Mouse (Mus musculus): ENCODE measurements around the gene Muc13. TPM values are rescaled to one million over a fixed set of nuclear protein-coding genes. Genes with fewer than 3 reads are reported as not detected.
A peak's percentile ranks its signal among the peaks of the same experiment; 100 is the strongest.

Muc13 gene
- polyA plus RNA-seq, 1 experiment from 2014 or later = 0.10 TPM

DNA sequence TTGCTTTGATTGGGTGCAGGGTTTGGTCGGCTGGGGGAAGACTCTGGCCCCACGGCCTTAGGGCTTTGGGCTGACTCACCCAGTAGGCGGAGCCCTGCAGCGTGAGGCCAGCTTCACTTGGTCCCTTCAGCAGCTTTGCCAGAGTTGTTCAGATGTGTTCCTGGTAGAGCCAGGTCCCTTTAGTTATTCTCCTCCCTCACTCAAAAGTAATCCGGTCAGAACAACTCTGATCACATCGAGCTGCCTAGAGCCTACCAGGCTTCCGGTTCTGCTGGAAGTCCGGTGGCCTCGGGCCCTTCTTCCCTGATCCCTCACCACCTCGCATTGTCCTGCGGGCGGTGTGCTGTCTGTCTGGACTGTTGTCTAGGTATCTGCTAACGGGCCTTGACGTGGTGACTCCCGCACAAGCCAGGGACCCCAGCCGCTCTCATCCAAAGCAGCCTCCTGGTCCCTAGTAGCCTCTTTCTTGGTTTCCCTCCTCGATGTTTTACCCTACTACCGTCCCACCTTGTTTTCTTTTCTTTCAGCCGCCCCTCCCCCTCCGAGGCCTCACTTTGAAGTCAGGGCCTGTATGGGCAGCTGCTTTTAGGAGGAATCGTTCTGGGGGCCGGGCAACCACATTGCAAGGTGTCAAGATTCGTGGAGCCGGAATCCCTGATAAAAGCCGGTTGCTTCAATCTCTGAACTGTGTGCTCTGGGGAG is 40.1 kb downstream of the Muc13 start:
- Histone ChIP-seq H3K4me3 (peak overlapping the region; percentile 58), H3K4me1 (peaks cover 74% of the 10 kb centered on the region), H3K27ac (replicated peaks) (peak overlapping the region; percentile 93)

DNA sequence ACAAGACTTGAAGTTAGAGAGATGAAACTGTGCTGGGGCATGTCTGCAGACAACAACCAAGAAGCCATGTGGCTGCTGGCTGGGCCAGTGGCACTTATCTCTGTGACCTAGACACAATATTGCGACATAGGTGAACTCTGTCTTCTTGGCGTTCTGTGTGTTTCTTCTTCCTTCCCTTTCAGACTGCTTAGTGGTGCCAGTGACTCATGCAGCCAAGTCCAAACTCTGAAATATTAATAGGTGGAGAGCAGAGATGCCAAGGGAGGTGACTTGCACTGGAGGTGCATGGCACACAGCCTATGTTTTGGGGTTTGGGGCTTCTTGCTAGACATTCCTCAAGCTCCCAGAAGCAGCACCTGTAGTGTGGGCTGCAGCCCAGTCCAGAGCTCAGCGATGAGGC is 42.8 kb downstream of the Muc13 start:
- no peak overlapping the region for H3K27ac ChIP-seq (replicated peaks)
- no peaks in the 10 kb centered on the region for H3K9me3 ChIP-seq
- WGBS = 88% methylated on average over 3 of the region's 3 CpGs
- H3K4me3 ChIP-seq = no peak overlapping the region
- peaks cover 12% of the 10 kb centered on the region for H3K36me3 ChIP-seq (replicated peaks)
- H3K27me3 ChIP-seq (replicated peaks; ENCODE audit: low read depth, poor library complexity, severe bottlenecking) = peaks cover 5% of the 10 kb centered on the region; the same call in 1 of the 2 replicates
- H3K4me1 ChIP-seq = peaks cover 68% of the 10 kb centered on the region
- DNase-seq (ENCODE audit: low spot score) = no peak

More for the DNA sequence above, 40.1 kb downstream of the Muc13 start:
- Histone ChIP-seq H3K27me3 (replicated peaks; ENCODE audit: low read depth, poor library complexity, severe bottlenecking) (peaks cover 23% of the 10 kb centered on the region), H3K9me3 (no peaks in the 10 kb centered on the region), H3K36me3 (replicated peaks) (peaks cover 8% of the 10 kb centered on the region)
- DNase-seq (ENCODE audit: low spot score) = peak; percentile 80
- under 1% methylated on average over 25 of the region's 25 CpGs for WGBS

DNA sequence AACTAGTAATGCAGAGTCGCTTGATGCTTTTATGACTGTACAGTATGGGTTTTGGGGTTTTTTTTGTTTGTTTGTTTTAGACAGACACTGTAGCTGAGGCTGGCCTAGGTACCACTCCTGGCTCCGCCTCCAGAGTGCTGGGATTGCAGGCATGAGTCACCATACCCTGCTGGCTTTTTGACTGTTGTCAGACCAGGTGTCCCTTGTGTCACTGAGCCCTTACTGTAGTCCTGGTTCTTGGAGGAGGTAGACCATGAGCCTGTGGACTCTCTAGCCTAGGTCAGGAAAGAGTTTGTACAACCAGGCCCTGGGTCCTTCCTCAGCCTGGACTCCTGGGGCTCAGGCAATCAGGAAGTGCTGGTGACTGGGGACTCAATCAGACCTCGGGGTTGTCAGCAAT is 43.4 kb downstream of the Muc13 start:
- WGBS = 78% methylated on average over 3 of the region's 3 CpGs
- Histone ChIP-seq H3K9me3 (no peaks in the 10 kb centered on the region), H3K27me3 (replicated peaks; ENCODE audit: low read depth, poor library complexity, severe bottlenecking) (peaks cover under 1% of the 10 kb centered on the region; the same call in 1 of the 2 replicates), H3K4me3 (no peak overlapping the region), H3K4me1 (peaks cover 68% of the 10 kb centered on the region), H3K36me3 (replicated peaks) (peaks cover 12% of the 10 kb centered on the region), H3K27ac (replicated peaks) (0 out of 2 replicates have a peak overlapping the region, but pooled peaks have one; percentile 31)
- DNase-seq (ENCODE audit: low spot score) = no peak

DNA sequence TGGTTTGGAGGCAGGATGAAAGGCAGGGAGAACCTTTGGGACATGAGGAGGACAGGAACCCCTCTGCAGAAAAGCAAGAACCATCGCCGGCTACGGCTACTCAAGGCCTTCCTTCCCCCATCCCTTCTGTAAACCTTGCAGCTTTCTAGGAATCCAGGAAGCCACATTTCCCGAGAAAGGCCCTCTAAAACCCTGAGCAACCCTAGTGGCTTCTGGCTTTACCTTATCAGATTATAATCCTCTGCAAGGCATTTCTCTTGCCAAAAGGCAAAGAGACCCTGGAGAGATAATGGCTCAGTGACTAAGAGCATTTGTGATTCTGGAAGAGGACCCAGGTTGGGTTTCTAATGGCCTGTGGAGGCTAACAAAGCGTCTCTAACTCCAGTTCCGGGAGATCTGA is 46.8 kb downstream of the Muc13 start:
- Histone ChIP-seq H3K9me3 (no peaks in the 10 kb centered on the region), H3K27ac (replicated peaks) (no peak overlapping the region), H3K4me1 (peaks cover 39% of the 10 kb centered on the region), H3K4me3 (no peak overlapping the region), H3K27me3 (replicated peaks; ENCODE audit: low read depth, poor library complexity, severe bottlenecking) (no peaks in the 10 kb centered on the region), H3K36me3 (replicated peaks) (peaks cover 15% of the 10 kb centered on the region)
- no peak for DNase-seq (ENCODE audit: low spot score)
- 65% methylated on average over 6 of the region's 6 CpGs for WGBS

DNA sequence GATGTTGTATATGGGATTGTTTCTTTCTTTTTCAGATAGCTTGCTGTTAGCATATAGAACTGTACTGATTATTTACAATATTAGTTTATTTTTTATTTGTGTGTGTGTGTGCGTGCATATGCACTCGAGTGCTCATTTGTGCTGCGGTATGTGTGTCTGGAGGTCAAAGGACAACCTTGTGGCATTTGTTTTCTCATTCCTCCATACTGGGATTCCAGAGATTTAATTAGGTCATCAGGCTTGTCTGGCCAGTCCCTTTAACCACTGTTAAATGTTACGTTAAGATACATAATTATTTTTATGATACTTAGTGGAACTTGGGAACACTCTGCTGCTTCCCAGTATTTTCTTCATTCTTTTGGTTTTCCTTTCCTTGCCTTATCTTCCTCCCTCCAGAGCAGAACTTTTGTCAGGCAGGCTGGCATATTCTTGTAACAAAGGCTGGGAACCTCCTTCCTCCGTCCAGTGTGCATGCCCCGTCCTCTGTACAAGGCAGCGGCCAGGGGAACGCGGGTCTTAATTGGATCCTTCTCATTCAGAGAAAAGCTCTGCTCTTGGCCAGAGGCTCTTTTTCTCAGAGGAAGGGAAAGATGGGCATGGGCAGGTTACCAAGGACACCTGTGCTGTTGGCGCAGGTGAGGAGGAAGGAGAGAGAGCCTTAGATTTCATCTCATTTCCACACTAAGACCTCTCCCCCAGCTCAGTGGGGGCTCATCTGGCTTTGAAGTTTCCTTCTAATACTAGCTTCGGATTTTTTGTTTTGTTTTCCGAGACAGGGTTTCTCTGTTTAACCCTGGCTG is 48.4 kb downstream of the Muc13 start:
- Histone ChIP-seq H3K27ac (replicated peaks) (no peak overlapping the region; the same call in 1 of the 2 replicates), H3K27me3 (replicated peaks; ENCODE audit: low read depth, poor library complexity, severe bottlenecking) (no peaks in the 10 kb centered on the region), H3K4me3 (no peak overlapping the region), H3K9me3 (peaks cover 6% of the 10 kb centered on the region; the same call in 1 of the 2 replicates), H3K36me3 (replicated peaks) (peaks cover 30% of the 10 kb centered on the region), H3K4me1 (peaks cover 28% of the 10 kb centered on the region)
- 55% methylated on average over 12 of the region's 12 CpGs for WGBS
- DNase-seq (ENCODE audit: low spot score) = peak; percentile 26

DNA sequence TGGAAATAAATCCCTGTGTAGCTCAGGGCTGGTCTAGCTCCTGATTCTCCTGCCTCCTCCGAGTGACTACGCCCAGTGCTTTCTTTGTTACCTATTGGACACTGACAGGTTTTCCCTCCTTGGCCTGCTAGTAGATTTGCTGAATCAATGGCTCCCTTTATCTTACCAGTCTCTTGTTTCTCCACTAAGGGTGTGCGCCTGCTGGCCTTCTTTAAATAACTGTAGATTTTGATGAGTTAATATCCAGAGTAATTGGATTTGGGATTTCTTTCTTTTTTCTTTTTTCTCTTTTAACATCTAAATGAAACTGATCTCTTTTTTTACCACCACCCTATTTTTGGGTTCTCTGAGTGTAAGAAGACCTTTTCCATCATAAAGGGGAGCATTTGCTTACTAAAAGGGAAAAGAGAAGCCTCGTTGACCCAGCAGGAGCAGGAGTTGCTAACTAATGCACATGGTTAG is 50.3 kb downstream of the Muc13 start:
- Histone ChIP-seq H3K4me3 (no peak overlapping the region), H3K9me3 (peaks cover 6% of the 10 kb centered on the region; the same call in 1 of the 2 replicates), H3K27ac (replicated peaks) (no peak overlapping the region), H3K4me1 (peaks cover 22% of the 10 kb centered on the region), H3K36me3 (replicated peaks) (peaks cover 19% of the 10 kb centered on the region), H3K27me3 (replicated peaks; ENCODE audit: low read depth, poor library complexity, severe bottlenecking) (no peaks in the 10 kb centered on the region)
- no peak for DNase-seq (ENCODE audit: low spot score)
- WGBS = 48% methylated on average over 4 of the region's 4 CpGs

DNA sequence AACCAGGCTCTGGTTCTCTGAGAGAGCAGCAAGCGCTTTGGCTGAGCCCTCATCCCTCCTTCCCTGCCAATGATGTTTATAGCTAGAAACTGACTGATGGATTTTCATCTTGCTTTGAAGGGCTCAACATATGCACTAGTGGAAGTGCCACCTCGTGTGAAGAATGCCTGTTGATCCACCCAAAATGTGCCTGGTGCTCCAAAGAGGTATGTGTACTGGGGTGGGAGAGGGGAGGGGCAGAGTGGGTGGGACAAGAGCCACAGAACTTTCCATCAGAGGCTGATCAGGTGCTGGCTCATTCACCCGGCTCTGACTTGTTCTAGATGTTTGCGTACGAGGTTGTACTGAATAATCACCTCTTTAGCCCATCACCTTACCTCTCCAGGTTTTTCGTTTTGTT is 51.0 kb downstream of the Muc13 start:
- Histone ChIP-seq H3K4me3 (no peak overlapping the region), H3K36me3 (replicated peaks) (peaks cover 19% of the 10 kb centered on the region), H3K27me3 (replicated peaks; ENCODE audit: low read depth, poor library complexity, severe bottlenecking) (no peaks in the 10 kb centered on the region), H3K9me3 (peaks cover 6% of the 10 kb centered on the region; the same call in 1 of the 2 replicates), H3K4me1 (peaks cover 21% of the 10 kb centered on the region), H3K27ac (replicated peaks) (no peak overlapping the region)
- 82% methylated on average over 6 of the region's 6 CpGs for WGBS
- no peak for DNase-seq (ENCODE audit: low spot score)

DNA sequence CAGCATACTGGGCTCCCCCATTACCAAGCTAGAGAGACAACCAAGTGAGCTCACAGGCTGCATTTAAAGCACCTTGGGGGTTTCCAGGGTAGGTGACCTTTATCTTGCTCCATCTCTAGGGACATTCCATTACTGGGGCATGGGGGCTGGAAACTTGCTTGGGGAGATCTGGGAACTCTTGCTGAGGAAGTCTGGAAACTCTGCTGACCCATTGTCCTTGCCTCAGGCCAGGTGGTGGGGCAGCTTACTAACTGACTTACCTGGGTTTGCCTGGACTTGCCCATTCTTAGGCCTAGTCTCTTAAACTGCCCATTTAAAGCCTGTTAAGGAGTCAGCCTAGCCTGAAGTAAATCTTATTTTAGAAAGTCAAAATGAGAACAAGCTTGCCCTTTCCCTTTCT is 59.4 kb downstream of the Muc13 start:
- Histone ChIP-seq H3K4me1 (peaks cover 12% of the 10 kb centered on the region), H3K4me3 (no peak overlapping the region), H3K36me3 (replicated peaks) (peaks cover 8% of the 10 kb centered on the region), H3K9me3 (0 out of 2 replicates have a peak, but pooled peaks cover 3% of the 10 kb centered on the region), H3K27ac (replicated peaks) (no peak overlapping the region), H3K27me3 (replicated peaks; ENCODE audit: low read depth, poor library complexity, severe bottlenecking) (no peaks in the 10 kb centered on the region)
- no peak for DNase-seq (ENCODE audit: low spot score)

DNA sequence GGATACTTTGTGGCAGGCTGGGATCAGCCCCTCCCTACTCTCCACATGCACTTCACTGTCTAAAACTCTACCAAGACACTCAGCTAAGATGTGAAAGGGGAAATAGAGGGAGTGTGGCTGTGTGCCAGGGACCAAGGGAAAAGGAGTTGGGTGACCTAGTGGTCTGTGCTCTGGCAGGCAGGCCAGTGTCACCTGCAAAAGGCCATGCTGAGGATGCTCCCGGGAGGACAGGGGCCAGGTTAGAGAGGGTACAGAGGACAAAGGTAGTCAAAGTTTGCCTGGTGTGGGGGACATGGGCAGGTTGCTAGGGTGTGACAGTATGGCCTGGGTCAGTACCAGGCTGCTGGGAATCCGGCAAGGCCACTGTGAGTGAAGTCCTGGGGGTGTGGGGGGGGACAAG is 64.9 kb downstream of the Muc13 start:
- H3K27ac ChIP-seq (replicated peaks) = no peak overlapping the region
- no peaks in the 10 kb centered on the region for H3K36me3 ChIP-seq (replicated peaks)
- H3K4me3 ChIP-seq = no peak overlapping the region
- H3K27me3 ChIP-seq (replicated peaks; ENCODE audit: low read depth, poor library complexity, severe bottlenecking) = no peaks in the 10 kb centered on the region
- 86% methylated on average over 2 of the region's 2 CpGs for WGBS
- H3K4me1 ChIP-seq = peaks cover 30% of the 10 kb centered on the region
- no peak for DNase-seq (ENCODE audit: low spot score)
- H3K9me3 ChIP-seq = no peaks in the 10 kb centered on the region

DNA sequence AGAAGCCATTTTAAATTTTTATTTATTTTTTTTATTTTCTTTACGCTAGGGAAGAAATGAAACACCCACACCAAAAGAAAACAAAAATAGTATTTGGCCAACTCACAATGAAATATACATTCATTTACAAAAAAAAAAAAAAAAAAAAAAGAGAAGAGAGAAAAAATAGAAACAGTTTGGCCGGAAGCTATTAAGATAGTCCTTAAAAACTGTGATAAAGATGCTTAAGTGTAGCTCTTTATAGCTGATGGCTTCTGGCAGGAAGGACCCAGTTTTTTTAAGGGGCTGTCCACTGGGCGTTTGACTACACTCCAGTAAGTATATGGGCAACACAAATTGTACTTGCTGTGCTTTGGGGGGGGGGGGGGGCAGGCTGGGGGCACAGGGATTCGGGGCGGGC is 65.5 kb downstream of the Muc13 start:
- no peak for DNase-seq (ENCODE audit: low spot score)
- peaks cover 30% of the 10 kb centered on the region for H3K4me1 ChIP-seq
- WGBS = 75% methylated on average over 5 of the region's 5 CpGs

DNA sequence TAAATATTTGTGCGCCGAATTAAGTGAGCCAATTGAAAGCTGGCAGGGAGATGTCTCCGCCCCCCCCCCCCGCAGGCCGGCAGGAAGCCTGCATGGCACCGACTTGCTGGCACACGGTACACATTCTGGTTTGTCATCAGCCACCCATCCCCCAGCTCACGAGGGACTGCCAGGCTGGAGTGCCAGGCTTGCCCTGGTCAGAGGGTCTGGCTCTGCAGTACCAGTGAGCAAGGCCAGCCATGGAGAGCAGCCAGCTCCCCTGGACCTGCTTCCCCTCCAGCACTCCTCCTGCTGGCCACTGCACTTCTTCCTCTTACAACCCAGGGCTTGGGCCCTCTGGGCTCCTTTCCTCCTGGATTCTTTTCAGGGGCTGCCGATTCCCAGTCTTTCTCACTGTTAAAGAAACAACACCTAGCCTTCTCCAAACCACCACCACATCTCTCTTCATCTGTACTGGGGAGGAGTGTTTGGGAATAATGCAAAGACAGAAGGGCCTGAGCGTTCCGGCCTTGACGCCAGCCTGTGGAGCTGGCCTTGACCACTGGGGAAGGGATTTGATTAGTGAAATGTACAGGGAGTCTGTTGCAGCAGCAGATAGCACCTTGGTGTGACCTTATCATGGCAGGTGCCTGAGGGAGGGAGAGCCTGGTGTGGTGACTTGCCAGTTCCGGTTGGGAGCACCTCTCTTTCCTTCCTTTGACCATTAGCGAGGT is 66.3 kb downstream of the Muc13 start:
- H3K27ac ChIP-seq (replicated peaks) = 0 out of 2 replicates have a peak overlapping the region, but pooled peaks have one; percentile 20
- no peak for DNase-seq (ENCODE audit: low spot score)
- 0 out of 2 replicates have a peak overlapping the region, but pooled peaks have one; percentile 16 for H3K4me3 ChIP-seq
- no peaks in the 10 kb centered on the region for H3K36me3 ChIP-seq (replicated peaks)
- H3K27me3 ChIP-seq (replicated peaks; ENCODE audit: low read depth, poor library complexity, severe bottlenecking) = no peaks in the 10 kb centered on the region
- no peaks in the 10 kb centered on the region for H3K9me3 ChIP-seq
- 48% methylated on average over 14 of the region's 14 CpGs for WGBS
- peaks cover 30% of the 10 kb centered on the region for H3K4me1 ChIP-seq

More for the DNA sequence above, 65.5 kb downstream of the Muc13 start:
- Histone ChIP-seq H3K9me3 (no peaks in the 10 kb centered on the region), H3K36me3 (replicated peaks) (no peaks in the 10 kb centered on the region), H3K27me3 (replicated peaks; ENCODE audit: low read depth, poor library complexity, severe bottlenecking) (no peaks in the 10 kb centered on the region), H3K27ac (replicated peaks) (no peak overlapping the region), H3K4me3 (no peak overlapping the region)

DNA sequence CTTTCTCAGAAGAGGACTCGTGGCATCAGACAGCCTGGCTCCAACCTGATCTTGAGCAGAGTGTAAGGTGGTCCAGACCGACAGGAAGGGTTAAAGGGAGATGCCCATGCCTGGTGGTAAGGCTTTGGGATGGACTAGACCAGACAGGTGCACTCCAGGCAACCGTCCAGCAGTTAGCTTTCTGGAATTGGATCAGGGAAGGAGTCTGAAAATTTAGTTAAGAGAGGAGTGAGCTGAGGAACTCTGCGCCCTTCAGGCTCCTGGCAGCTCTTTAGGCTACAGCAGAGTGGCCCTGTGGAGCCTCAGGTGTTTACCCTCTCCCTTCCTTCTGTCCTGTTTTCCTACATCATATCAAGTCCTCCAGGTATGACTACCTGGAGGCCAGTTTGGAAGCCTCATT is 68.6 kb downstream of the Muc13 start:
- Histone ChIP-seq H3K27ac (replicated peaks) (no peak overlapping the region), H3K4me1 (peaks cover 24% of the 10 kb centered on the region), H3K36me3 (replicated peaks) (peaks cover 17% of the 10 kb centered on the region; the same call in 1 of the 2 replicates), H3K27me3 (replicated peaks; ENCODE audit: low read depth, poor library complexity, severe bottlenecking) (no peaks in the 10 kb centered on the region), H3K9me3 (no peaks in the 10 kb centered on the region), H3K4me3 (no peak overlapping the region)
- WGBS = 83% methylated on average over 4 of the region's 4 CpGs
- no peak for DNase-seq (ENCODE audit: low spot score)
